Mouse (Mus musculus) heart, adult 2 months (tissue): ENCODE data around the gene Cnksr3.

Source experiments
- CTCF ChIP-seq: fragments of 200-600 bp; IDR thresholded peaks from 2 replicates; pipeline ENCODE4 v1.8.1; 2022; ENCODE audit warnings: antibody characterized with exemption, mild to moderate bottlenecking, moderate library complexity
- EP300 ChIP-seq: fragments of 200-500 bp; IDR thresholded peaks from 2 replicates; pipeline ENCODE4 v1.6.1; 2011; ENCODE audit warnings: low read depth, low read length, control low read depth; ENCODE audit not compliant: insufficient read depth
- POLR2A ChIP-seq: fragments of 200-500 bp; IDR thresholded peaks from 2 replicates; pipeline ENCODE4 v1.6.1; 2011; ENCODE audit warnings: mild to moderate bottlenecking, low read depth, low read length, control low read depth; ENCODE audit not compliant: insufficient read depth

- TF ChIP-seq EP300 (no peak), POLR2A (no peak), CTCF (no peak)
These were observed 5.6 kb upstream of the Cnksr3 start for GRCm38 (mm10) chr10:7217551-7218127.
